Mouse (Mus musculus): ENCODE data around the gene Pcca. TPM values are rescaled to one million over a fixed set of nuclear protein-coding genes. Genes with fewer than 3 reads are reported as not detected.
"Not testable (repeated sequence)": the region's sequence is repeated elsewhere in the genome, so short reads cannot be mapped to it uniquely, and the experiment has no call there.

The Pcca gene
- total RNA-seq, 2 experiments from 2014 or later: 2.9 to 12.6 TPM

DNA sequence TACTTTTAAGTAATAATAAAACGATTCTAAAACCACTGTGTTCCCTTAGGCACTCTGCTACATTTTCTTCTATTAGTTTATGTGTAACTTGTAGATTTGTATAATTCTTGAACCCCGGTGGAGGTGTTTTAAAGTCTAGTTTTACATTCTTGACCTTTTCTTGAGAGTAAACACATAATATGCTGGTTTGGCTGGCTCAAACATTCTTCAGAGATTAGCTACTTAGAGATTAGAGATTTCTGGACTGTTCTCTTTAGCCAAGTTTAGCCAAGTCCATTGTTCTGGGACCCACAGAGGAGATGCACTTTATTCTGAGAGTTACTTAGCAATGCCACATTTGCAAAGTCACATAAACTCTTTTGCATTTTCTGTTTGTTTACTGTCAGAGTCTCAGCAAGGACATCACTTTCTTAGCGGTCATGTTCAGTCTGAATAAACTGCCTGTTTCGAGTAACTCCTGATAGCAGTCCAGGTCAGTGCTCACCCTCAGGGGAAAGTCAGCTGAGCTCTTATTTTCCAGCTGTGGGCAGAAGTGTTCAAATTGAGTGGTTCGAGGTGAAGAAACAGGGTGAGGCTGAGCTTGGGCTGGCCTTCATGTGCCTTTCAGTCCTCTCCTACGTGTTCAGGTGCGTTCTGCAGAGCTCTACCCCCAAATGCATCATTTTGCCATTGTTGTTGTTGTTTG lies 18.8 kb downstream of the Pcca start:
- ATAC-seq (replicated peaks; ENCODE audit: low FRiP score, poor library complexity, severe bottlenecking): no peak

DNA sequence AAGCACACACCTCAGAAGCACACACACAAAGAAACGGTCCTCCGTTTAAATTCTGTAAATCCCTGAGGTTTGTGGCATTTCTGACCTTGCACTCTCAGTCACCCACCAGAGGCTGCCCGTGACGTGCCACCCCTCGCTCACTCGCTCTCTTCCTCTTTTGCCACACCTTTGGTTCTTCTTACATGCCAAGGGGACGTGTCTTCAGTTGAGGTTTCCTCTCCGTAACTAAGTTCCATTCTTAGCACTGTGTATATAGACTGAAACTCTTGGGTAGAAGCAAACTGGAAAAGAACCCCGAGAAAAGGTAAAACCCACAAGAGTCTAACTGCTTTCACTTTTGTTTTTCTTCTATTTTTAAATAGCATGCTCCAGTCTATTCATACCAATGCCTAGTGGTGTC lies 23.2 kb downstream of the Pcca start:
- ATAC-seq (replicated peaks; ENCODE audit: low FRiP score, poor library complexity, severe bottlenecking): no peak

DNA sequence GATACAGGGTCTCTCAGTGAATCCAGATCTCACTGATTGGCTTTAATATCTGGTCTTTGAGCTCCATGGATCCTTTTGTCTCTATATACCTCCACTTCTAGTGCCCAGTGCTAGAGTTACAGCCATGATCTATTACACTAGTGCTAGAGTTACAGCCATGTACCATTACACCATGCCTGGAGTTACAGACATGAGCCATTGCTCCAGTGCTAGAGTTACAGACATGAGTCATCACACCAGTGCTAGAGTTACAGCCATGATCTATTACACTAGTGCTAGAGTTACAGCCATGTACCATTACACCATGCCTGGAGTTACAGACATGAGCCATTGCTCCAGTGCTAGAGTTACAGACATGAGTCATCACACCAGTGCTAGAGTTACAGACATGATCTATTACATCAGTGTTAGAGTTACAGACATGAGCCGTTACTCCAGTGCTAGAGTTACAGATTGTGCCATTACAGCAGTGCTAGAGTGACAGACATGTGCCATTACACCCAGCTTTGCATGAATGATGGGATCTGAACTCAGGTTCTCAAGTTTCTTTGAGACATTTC lies 26.8 kb downstream of the Pcca start:
- ATAC-seq (replicated peaks; ENCODE audit: low FRiP score, poor library complexity, severe bottlenecking): not testable (repeated sequence)

DNA sequence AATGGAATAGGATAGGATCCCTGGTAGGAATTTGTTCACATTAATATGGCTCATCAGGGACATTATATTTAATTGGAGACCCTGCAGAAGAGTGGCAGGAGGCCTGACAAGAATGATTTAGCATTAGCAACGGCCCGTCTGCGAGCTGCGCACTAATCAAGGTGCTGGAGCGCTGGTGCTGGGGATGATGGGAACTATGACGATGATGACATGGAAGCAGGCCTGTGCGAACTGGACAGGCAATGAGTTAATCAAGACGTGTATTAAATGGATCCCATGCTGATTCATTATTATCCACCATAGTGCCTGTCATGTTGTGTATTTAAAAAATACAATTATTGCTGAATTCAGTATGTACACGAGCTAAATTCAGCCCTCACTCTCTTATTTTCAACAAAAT lies 36.7 kb downstream of the Pcca start:
- no peak for ATAC-seq (replicated peaks; ENCODE audit: low FRiP score, poor library complexity, severe bottlenecking)

DNA sequence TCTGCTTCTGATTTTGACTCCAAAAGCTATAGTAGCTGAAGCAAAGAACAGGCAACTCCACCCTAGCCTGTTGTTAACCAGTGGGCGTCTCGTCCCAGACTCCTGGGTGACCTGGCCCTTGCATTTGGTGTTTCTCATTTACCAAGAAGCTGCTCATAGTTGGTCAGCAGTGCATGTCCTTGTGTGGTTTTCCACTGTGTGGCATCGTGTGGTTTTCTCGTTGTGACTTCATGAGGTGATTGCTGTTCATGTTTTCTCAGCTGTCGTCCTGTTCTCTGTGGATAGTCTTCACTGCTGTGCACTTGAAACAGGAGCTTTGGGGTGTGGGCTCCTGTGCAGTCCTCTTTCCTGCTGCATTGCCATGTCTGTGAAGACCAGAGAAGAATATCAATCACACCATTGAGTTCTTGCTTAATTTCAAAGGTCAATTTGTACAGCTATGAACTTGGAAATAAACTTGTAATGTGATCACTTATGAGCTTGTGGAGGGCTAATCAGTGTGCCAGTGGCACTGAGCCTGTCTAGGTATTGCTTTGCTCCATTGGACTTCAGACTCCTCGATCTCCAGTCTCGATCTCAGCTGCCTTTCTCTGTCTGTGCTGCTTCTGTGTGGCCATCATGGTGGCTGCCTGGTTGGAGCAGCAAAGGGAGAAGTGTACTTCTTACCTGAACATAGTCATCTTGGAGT lies 40.1 kb downstream of the Pcca start:
- no peak for ATAC-seq (replicated peaks; ENCODE audit: low FRiP score, poor library complexity, severe bottlenecking)

DNA sequence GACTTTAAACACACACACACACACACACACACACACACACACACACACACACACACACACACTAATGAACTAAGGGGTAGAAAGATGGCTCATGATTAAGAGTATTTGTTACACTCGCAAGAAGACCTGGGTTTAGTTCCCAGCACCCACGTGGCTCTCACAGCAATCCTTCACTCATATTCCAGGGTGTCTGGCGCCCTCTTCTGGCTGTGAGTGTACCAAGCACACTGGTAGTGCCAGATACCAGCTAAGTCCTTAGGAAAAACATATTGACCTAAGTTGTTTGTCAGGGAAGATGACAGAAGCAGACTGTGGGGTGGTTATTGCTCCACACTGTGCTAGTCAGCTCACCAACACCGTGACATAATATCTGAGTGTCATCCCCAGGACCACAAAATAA lies 43.7 kb downstream of the Pcca start:
- 0 out of 2 replicates have a peak, but pooled peaks have one; percentile 46 for ATAC-seq (replicated peaks; ENCODE audit: low FRiP score, poor library complexity, severe bottlenecking)

DNA sequence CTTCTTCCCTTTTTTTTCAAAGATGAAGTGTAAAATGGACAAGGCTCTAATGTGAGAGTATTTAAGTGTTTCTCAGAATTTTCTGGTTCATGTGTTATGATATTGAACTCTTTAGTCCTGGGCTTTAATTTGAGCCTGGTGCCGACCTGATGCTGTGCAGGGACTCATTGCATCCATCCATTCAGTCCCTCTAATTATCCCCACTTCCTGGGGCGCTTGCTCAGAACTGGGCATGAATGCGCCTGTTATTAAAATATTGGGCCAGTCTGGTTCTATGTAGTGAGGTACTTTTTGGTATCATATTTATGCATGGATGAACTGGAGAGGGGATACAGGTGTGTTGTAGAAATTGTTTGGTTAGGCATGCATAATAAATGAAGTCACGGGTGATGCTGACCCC lies 47.9 kb downstream of the Pcca start:
- no peak for ATAC-seq (replicated peaks; ENCODE audit: low FRiP score, poor library complexity, severe bottlenecking)

DNA sequence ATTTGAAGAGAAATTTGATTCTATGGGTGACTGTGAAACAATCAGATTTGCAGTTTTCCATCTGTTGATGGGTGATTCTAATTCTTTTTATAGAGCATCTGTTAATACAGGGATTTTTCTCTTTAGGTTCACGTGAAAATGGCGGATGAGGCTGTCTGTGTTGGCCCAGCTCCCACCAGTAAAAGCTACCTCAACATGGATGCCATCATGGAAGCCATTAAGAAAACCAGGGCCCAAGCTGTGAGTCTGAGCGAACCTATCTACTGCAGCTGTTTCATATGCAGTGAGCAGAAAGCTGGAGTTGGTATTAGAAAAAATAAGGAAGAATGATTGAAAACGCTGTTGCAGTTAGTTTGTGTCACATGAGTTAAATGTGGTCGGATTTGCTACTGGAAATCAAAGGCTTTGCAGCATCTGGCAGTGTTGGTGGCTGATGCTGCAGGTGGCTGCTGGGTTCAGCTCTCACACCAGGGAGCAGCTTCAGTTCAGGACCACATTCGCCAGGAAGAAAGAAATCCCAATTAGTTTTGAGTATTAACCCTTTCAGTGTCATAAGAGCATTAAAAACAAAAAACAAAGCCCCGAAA lies 48.5 kb downstream of the Pcca start:
- ATAC-seq (replicated peaks; ENCODE audit: low FRiP score, poor library complexity, severe bottlenecking): no peak

DNA sequence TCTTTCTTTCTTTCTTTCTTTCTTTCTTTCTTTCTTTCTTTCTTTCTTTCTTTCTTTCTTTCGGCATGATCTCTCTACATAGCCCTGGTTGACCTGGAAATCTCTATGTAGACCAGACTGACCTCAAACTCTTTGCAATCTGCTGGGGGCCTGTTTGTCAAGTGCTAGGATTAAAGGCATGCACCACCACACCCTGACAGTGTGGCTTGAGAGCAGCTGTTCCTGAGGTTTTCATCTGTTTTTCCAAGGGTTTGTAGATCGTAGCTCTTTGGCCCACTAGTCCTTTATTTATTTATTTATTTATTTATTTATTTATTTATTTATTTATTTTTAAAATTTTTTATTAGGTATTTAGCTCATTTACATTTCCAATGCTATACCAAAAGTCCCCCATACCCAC lies 50.0 kb downstream of the Pcca start:
- not testable (repeated sequence) for ATAC-seq (replicated peaks; ENCODE audit: low FRiP score, poor library complexity, severe bottlenecking)

DNA sequence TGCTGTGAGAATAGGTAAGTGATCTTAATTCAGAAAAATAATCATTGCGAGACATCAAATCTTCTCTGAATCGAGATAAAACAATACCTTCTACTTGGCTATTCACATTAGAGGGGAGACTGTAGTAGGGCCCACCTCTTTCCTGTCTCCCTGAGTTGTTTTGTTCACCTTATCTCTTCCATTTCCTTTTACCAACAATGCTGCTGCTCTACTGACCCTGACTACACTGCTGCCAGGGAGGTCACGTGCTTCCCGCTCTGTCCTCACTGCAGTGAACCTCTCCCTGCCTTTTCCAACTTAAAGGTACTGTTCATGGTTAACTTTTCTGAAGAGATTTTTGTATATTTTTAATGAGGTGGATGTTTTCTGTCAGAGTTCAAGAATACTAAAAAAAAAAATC lies 52.8 kb downstream of the Pcca start:
- no peak for ATAC-seq (replicated peaks; ENCODE audit: low FRiP score, poor library complexity, severe bottlenecking)

DNA sequence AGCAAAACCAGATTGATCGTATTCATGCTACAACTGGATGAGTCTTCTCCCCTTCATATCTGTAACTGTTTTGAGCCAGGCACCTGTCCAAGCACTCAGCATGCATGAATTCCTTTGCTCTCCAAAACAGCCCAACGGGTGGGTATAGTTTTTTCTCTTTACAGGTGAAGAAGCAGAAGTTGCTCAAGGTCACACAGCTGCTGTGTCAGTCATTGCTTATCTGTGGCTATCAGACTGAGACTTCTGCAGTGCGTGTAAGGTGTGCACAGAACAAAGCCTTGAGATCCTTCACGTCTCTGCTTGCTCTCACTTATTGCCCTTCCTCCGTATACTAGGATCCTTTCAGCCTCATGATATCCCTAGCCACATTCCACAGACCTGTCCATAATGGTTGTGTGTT lies 63.4 kb downstream of the Pcca start:
- ATAC-seq (replicated peaks; ENCODE audit: low FRiP score, poor library complexity, severe bottlenecking): no peak

DNA sequence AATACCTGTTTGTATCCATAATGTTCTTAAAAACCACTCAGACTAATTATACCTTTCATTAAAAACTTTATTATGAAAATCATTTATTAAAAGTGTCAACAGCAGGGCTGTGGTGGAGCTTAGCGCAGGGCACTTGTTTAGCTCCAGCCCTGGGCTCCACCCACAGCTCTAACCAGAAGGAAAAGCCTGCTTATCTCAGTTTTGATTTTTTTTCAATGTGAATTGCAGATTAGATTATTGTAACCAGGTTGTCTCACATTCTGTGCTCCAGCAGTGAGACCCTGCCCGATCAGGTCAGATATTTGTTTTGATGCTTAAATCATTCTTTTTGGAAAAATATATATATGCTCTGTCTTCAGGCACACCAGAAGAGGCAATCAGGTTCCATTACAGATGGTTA lies 64.7 kb downstream of the Pcca start:
- ATAC-seq (replicated peaks; ENCODE audit: low FRiP score, poor library complexity, severe bottlenecking): no peak

DNA sequence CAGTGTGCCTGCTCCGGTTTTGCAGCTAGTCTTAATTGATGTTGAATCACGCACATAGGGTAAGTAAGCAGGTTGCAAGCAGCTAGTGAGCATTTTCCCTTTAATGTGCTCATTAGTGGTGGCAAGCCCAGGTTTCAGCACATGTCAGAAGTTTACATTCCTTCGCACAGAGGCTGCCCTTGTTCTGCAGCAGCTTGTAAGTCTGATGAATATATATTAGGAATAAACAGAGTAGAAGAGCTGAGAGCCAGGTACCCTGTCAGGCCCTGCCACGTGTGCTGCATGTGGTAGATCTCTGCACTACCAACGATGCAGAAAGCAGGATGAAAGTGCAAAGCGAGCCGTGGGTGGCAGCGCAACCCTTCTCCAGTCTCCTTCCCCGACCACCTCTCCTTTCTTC lies 65.7 kb downstream of the Pcca start:
- ATAC-seq (replicated peaks; ENCODE audit: low FRiP score, poor library complexity, severe bottlenecking): no peak

DNA sequence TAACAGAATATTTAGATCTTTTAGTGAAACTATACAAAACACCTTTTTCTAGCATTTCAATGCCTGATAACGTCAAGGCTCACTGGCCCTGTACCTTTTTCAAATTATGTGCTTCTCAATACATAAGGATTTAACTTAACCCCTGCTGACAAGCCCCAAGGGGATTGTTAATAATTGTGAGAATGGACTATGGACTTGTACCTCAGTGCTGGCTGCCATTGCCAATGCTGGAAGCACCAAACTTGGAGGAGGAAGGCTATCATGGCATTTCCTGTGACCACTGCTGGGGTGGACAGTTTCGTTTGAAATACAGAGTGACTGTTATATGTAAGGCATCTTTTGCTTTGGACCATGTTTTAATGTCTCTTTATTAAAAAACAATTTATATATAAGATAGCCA lies 68.6 kb downstream of the Pcca start:
- ATAC-seq (replicated peaks; ENCODE audit: low FRiP score, poor library complexity, severe bottlenecking): no peak

DNA sequence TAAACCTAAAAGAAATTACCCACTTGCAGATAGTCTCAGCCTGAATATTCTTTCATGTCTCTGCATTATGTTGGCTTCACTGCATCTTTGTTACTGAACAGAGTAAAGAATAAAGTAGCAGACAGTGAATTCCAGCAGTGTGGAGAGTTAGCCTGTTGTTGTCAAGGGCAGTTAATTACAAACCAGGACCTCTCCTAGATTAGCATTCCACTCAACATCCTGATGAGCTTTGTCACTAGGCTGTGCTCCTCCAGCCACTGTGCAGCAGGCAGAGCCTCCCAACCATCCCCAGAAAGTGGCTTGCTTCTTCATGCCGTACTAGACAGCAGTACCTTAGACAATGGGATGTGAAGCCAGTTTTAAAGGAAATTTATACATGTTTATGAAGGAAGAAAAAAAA lies 72.4 kb downstream of the Pcca start:
- no peak for ATAC-seq (replicated peaks; ENCODE audit: low FRiP score, poor library complexity, severe bottlenecking)

DNA sequence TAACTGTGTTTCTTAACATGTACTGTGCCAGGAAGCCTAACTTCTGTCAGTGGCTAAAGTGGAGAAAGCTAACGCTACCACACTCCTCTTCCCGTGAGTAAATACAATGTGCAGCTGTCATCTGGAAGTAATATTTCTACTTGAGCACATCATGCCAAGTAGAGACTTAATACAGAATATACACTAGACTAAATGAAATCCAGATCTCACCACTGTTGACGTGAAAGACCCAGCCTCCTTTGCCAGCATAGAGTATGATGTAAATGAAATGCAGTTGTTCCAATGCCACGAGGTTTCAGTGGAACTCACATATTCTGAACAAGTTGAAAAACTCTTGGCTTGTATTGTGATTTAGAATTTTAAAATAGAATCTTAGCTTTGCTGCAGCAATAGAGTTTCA lies 73.3 kb downstream of the Pcca start:
- no peak for ATAC-seq (replicated peaks; ENCODE audit: low FRiP score, poor library complexity, severe bottlenecking)

DNA sequence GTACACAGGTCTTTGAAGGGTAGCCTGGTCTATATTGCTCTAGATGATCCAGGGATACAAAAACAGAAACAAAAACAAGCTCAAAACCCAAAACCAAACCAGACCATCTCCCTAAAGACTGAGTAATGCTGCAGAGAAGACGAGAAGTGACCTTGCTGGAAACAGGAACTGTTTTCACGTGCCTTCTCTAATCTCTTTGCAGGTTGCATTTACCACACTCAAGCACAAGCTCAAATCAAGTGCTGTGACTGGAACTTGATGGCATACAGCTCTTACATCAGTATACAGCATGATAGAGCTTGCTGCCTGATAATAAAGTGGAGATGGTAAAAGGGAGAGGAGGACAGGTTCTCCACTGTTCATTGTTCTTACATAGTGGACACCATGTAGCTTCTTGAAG lies 74.2 kb downstream of the Pcca start:
- ATAC-seq (replicated peaks; ENCODE audit: low FRiP score, poor library complexity, severe bottlenecking): no peak

DNA sequence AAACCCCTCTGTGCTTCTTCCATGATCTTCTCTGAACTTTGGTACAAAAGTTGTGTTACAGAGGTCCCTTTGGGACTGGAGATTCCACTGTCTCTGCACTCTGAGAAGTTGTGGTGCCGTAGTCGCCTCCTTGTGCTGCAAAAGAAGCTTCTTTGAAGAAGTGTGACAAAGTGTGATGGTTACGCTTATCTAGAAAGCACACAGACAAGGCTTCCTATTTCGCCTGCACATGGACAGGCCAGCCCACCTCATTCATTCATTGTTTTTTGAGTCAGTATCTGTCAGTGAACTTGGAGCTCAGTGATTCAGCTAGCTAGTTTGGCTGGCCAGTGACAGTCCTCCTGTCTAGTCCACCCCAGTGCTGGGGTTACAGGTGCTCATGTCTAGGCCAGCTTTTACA lies 76.9 kb downstream of the Pcca start:
- ATAC-seq (replicated peaks; ENCODE audit: low FRiP score, poor library complexity, severe bottlenecking): no peak

DNA sequence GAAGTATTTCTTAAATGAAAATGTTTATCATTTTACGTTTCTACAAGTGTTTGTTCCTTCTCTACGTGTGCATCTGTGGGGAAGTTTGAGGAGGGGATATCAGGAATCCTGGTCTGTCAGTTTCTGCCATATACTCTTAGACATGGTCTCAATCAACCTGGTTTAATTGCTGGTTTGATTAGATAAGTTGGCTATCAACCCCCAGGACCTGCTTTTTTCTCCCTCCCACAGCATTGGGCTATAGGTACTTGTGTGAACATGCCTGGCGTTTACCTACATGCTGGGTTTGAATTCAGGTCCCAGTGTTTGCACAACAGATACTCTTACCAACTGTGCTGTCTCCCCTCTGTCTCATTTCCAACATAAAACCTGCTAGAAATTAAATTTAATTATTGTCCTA lies 78.2 kb downstream of the Pcca start:
- no peak for ATAC-seq (replicated peaks; ENCODE audit: low FRiP score, poor library complexity, severe bottlenecking)

DNA sequence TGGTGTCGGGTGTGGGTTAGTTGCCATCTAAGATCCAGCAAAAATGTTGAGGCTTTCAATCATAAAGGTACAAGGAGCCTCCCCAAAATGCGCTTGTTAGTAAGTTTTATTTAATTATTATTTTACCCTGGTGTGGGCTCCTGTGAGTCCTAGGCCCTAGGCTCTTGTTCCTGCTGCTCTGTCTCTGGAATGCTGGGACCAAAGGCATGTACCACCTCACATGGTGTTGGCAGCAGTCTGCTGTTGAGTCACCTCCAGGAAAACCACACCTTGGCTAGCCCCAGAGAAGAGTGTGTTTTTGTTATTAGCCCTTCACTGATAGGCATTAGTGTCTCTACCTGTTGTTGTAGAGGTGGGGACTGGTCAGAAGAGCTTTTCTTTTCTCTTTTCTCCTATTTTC lies 83.5 kb downstream of the Pcca start:
- no peak for ATAC-seq (replicated peaks; ENCODE audit: low FRiP score, poor library complexity, severe bottlenecking)

DNA sequence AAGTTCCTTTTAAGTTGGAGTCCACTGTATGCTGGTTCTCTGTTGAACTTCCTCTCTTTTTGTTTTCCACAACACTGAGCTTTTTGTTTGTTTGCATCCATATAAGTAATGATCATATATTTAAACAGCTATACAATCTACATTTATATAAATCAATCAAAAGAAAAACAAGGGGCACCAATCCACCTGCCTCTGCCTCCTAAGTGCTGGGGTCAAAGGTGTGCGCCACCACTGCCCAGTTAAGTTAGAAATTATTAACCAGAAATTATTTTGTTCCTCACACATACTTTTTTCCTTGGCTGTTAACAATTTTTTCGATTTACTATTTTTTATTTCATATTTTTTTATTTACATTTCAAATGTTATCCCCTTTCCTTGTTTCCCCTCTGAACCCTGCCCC lies 99.3 kb downstream of the Pcca start:
- no peak for ATAC-seq (replicated peaks; ENCODE audit: low FRiP score, poor library complexity, severe bottlenecking)
